Mouse (Mus musculus) small intestine, adult 2 months (tissue): ENCODE measurements around the gene Gtpbp3.

Source experiments
- CTCF ChIP-seq: fragments of 200-500 bp; IDR thresholded peaks from 2 replicates; pipeline ENCODE4 v1.5.1; 2012; ENCODE audit warnings: low read depth, mild to moderate bottlenecking, control low read depth, inconsistent platforms, low read length, moderate library complexity, mixed read lengths; ENCODE audit not compliant: insufficient replicate concordance, insufficient read length; ENCODE audit errors: extremely low read depth
- POLR2A ChIP-seq: fragments of 200-500 bp; IDR thresholded peaks from 2 replicates; pipeline ENCODE4 v1.6.1; 2012; ENCODE audit warnings: low read depth, mild to moderate bottlenecking, control low read depth, inconsistent platforms, low read length, moderate library complexity

- TF ChIP-seq CTCF = no peak
- peak; percentile 76 for TF ChIP-seq POLR2A
These were observed 19.0 kb upstream of the Gtpbp3 start, which contains the start of gene Dda1 for GRCm38 (mm10) chr8:71468916-71469315.
